Mouse (Mus musculus): ENCODE results near the gene Elovl1. TPM values are rescaled to one million over a fixed set of nuclear protein-coding genes. Genes with fewer than 3 reads are reported as not detected.

Elovl1 gene
- polyA plus RNA-seq, 1 experiment from 2014 or later, result 47.0 TPM

DNA sequence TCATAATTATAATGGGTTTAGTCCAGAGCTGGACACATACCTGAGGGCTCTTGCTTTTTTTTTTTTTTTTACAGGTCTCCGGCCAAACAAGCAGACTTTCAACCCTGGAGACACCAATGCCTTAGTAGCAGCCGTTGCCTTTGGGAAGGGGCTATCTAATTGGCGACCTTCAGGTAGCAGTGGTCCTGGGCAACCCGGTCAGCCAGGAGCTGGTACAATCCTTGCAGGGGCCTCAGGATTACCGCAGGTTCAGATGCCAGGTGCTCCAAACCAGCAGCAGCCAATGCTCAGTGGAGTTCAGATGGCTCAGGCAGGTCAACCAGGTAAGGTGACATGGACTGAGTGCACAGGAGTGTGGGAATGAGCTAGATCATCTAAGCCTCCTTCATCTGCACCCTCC, 14.3 kb upstream of the Elovl1 start:
- Histone ChIP-seq H3K9me3 (replicated peaks) (no peaks in the 10 kb centered on the region), H3K36me3 (peaks cover 79% of the 10 kb centered on the region), H3K4me3 (no peak overlapping the region), H3K27ac (replicated peaks) (no peak overlapping the region), H3K27me3 (ENCODE audit: low read depth, poor library complexity, severe bottlenecking) (no peaks in the 10 kb centered on the region), H3K4me1 (peaks cover 13% of the 10 kb centered on the region)
- DNase-seq (ENCODE audit: low spot score), result no peak
- 93% methylated on average over 5 of the region's 5 CpGs for WGBS

DNA sequence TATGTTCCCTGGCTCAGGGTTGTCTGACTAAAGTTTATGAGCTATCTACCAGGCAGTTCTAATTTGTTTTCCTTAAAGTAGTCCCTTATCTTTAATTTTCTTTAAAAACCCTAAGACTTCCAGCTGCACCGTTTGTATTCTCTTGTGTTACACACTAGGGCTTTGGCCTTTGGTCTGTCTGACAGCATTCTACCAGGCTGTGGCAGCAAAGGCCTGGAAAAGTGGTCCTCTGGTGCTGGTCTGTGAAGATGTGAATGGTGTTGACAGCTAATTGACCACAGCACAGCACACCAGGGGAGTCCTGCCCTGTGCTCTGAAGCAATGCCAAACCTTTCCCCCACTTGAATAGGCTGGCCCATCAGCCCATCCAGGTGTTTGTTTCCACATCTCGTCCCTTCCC, 12.1 kb upstream of the Elovl1 start:
- H3K9me3 ChIP-seq (replicated peaks), result no peaks in the 10 kb centered on the region

DNA sequence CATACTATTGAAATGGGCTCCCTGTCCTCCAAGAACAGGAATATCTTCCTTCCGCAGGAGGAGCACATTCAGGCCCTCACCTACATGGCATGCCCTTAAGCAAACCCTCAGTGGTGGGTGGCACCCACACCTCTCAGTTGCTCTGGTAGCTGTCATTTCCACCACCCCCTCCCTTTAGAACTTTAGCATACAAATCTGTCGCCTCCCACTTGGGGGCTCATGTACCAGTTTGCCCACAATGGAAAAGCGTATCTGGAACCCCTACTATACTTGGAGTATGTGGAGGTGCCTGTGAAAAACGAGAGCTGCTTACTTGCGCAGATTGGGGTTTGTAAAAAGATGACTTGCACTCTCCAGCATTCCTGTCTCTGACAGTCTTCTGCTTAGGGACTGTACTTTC, 11.6 kb upstream of the Elovl1 start:
- Histone ChIP-seq H3K27ac (replicated peaks) (no peak overlapping the region), H3K4me1 (no peaks in the 10 kb centered on the region), H3K36me3 (peaks cover 99% of the 10 kb centered on the region)

More for the DNA sequence above, 12.1 kb upstream of the Elovl1 start:
- no peak for DNase-seq (ENCODE audit: low spot score)
- H3K27ac ChIP-seq (replicated peaks), result no peak overlapping the region
- H3K4me3 ChIP-seq, result no peak overlapping the region
- 88% methylated on average over 2 of the region's 2 CpGs for WGBS
- peaks cover 99% of the 10 kb centered on the region for H3K36me3 ChIP-seq
- H3K4me1 ChIP-seq, result no peaks in the 10 kb centered on the region
- no peaks in the 10 kb centered on the region for H3K27me3 ChIP-seq (ENCODE audit: low read depth, poor library complexity, severe bottlenecking)

GRCm38 (mm10) chr4:118417112-118417797, 10.6 kb upstream of the Elovl1 start:
- no peaks in the 10 kb centered on the region for H3K4me1 ChIP-seq
- no peak overlapping the region for H3K27ac ChIP-seq (replicated peaks)
- H3K9me3 ChIP-seq (replicated peaks), result no peaks in the 10 kb centered on the region
- H3K27me3 ChIP-seq (ENCODE audit: low read depth, poor library complexity, severe bottlenecking), result no peaks in the 10 kb centered on the region
- no peak overlapping the region for H3K4me3 ChIP-seq
- peaks cover 98% of the 10 kb centered on the region for H3K36me3 ChIP-seq
- WGBS, result 90% methylated on average over 13 of the region's 13 CpGs
- DNase-seq (ENCODE audit: low spot score), result no peak

More for the DNA sequence above, 11.6 kb upstream of the Elovl1 start:
- no peak overlapping the region for H3K4me3 ChIP-seq
- no peaks in the 10 kb centered on the region for H3K9me3 ChIP-seq (replicated peaks)
- WGBS, result 93% methylated on average over 5 of the region's 5 CpGs
- no peak for DNase-seq (ENCODE audit: low spot score)
- H3K27me3 ChIP-seq (ENCODE audit: low read depth, poor library complexity, severe bottlenecking), result no peaks in the 10 kb centered on the region

- Histone ChIP-seq H3K9me3 (replicated peaks) (no peaks in the 10 kb centered on the region), H3K36me3 (peaks cover 71% of the 10 kb centered on the region), H3K27me3 (ENCODE audit: low read depth, poor library complexity, severe bottlenecking) (no peaks in the 10 kb centered on the region), H3K27ac (replicated peaks) (no peak overlapping the region), H3K4me3 (no peak overlapping the region), H3K4me1 (no peaks in the 10 kb centered on the region)
- no peak for DNase-seq (ENCODE audit: low spot score)
- 89% methylated on average over 3 of the region's 3 CpGs for WGBS
Measured at GRCm38 (mm10) chr4:118421384-118421783, 6.5 kb upstream of the Elovl1 start.

DNA sequence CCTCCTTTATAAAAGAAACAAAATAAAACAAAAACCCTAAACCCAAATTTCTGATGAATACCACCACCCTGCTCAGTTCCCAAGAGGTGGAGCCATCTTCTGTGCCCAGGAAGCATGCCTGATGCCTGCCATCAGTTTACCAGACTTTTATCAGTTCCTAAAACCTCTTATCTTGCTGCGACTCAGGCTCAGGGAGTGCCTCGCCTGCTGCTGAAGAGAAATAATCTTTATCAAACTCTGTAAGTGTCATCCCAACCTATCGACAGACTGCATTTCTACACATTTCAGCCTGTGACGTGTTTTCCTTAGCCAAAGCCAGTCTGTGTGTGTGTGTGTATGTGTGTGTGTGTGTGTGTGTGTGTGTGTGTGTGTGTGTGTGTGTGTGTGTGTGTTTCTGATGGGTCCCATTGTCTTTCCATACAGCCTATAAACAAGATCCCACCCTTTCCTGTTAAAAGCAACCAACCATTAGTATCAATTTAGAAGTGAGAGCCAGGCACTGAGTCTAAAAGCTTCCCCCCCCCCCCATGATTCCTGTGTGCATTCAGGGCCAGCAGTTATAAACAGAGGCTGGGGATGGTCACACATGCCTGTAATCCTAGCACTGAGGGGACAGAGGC, 3.2 kb upstream of the Elovl1 start:
- Histone ChIP-seq H3K36me3 (peaks cover 41% of the 10 kb centered on the region), H3K27me3 (ENCODE audit: low read depth, poor library complexity, severe bottlenecking) (no peaks in the 10 kb centered on the region), H3K4me3 (no peak overlapping the region), H3K4me1 (peaks cover 28% of the 10 kb centered on the region), H3K27ac (replicated peaks) (no peak overlapping the region), H3K9me3 (replicated peaks) (no peaks in the 10 kb centered on the region)
- WGBS, result 81% methylated on average over 4 of the region's 4 CpGs
- DNase-seq (ENCODE audit: low spot score), result no peak

GRCm38 (mm10) chr4:118425374-118425773, 2.5 kb upstream of the Elovl1 start:
- Histone ChIP-seq H3K27ac (replicated peaks) (no peak overlapping the region), H3K4me3 (no peak overlapping the region), H3K27me3 (ENCODE audit: low read depth, poor library complexity, severe bottlenecking) (no peaks in the 10 kb centered on the region), H3K36me3 (peaks cover 41% of the 10 kb centered on the region), H3K9me3 (replicated peaks) (no peaks in the 10 kb centered on the region), H3K4me1 (peaks cover 30% of the 10 kb centered on the region)
- no peak for DNase-seq (ENCODE audit: low spot score)
- 84% methylated on average over 1 of the region's 1 CpGs for WGBS

GRCm38 (mm10) chr4:118427415-118427767, 502 bp upstream of the Elovl1 start:
- WGBS, result 5% methylated on average over 5 of the region's 5 CpGs
- no peak for DNase-seq (ENCODE audit: low spot score)
- Histone ChIP-seq H3K36me3 (peaks cover 43% of the 10 kb centered on the region), H3K4me3 (peak overlapping the region; percentile 75), H3K9me3 (replicated peaks) (no peaks in the 10 kb centered on the region), H3K27me3 (ENCODE audit: low read depth, poor library complexity, severe bottlenecking) (no peaks in the 10 kb centered on the region), H3K27ac (replicated peaks) (peak overlapping the region; percentile 91), H3K4me1 (peaks cover 35% of the 10 kb centered on the region)

DNA sequence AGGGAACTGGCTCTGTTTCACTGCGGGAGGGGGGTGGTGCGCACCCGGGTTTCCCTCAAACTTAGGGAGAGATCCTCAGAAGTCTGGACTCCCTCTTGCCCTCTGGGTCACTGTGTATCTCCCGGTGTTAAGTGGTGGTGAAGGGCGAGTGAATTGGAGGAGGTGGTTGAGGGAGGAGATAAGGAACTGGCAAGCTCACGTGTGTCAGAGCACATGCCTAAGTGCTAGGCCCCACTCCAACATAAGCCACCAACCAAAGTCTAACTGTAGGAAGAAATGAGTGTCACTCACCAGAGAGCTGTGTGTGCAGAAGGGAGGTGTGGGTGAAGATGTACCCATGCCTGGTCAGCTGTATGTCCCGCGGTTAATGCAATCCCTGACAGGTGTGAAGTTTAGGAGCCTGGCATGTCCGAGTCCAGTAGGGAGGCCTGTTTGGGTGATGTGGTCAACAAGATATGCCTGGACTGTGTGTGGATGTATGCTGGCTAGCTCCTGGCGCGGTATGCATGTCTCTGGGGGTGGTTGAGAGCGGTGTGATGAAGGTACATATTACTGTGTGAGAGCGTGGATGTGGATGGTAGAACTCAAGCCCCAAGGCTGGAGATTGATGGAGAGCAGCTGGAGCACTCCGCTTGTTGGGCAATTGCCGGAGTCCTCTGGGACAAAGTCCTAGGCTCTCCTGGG, 780 bp downstream of the Elovl1 start:
- WGBS, result 56% methylated on average over 15 of the region's 15 CpGs
- Histone ChIP-seq H3K36me3 (peaks cover 46% of the 10 kb centered on the region), H3K27ac (replicated peaks) (peak overlapping the region; percentile 91), H3K27me3 (ENCODE audit: low read depth, poor library complexity, severe bottlenecking) (no peaks in the 10 kb centered on the region), H3K9me3 (replicated peaks) (no peaks in the 10 kb centered on the region), H3K4me3 (peak overlapping the region; percentile 75), H3K4me1 (peaks cover 46% of the 10 kb centered on the region)
- DNase-seq (ENCODE audit: low spot score), result no peak

GRCm38 (mm10) chr4:118429215-118429895, 1.5 kb downstream of the Elovl1 start:
- no peak for DNase-seq (ENCODE audit: low spot score)
- no peaks in the 10 kb centered on the region for H3K9me3 ChIP-seq (replicated peaks)
- H3K4me1 ChIP-seq, result peaks cover 53% of the 10 kb centered on the region
- H3K36me3 ChIP-seq, result peaks cover 49% of the 10 kb centered on the region
- WGBS, result 57% methylated on average over 7 of the region's 7 CpGs
- no peak overlapping the region for H3K27ac ChIP-seq (replicated peaks)
- peak overlapping the region; percentile 75 for H3K4me3 ChIP-seq
- no peaks in the 10 kb centered on the region for H3K27me3 ChIP-seq (ENCODE audit: low read depth, poor library complexity, severe bottlenecking)

- Histone ChIP-seq H3K4me3 (0 out of 2 replicates have a peak overlapping the region, but pooled peaks have one; percentile 9), H3K27ac (replicated peaks) (no peak overlapping the region), H3K4me1 (peaks cover 72% of the 10 kb centered on the region), H3K36me3 (peaks cover 68% of the 10 kb centered on the region), H3K9me3 (replicated peaks) (no peaks in the 10 kb centered on the region), H3K27me3 (ENCODE audit: low read depth, poor library complexity, severe bottlenecking) (no peaks in the 10 kb centered on the region)
- 66% methylated on average over 8 of the region's 8 CpGs for WGBS
- no peak for DNase-seq (ENCODE audit: low spot score)
Measured at GRCm38 (mm10) chr4:118432332-118432731, 4.4 kb downstream of the Elovl1 start.

DNA sequence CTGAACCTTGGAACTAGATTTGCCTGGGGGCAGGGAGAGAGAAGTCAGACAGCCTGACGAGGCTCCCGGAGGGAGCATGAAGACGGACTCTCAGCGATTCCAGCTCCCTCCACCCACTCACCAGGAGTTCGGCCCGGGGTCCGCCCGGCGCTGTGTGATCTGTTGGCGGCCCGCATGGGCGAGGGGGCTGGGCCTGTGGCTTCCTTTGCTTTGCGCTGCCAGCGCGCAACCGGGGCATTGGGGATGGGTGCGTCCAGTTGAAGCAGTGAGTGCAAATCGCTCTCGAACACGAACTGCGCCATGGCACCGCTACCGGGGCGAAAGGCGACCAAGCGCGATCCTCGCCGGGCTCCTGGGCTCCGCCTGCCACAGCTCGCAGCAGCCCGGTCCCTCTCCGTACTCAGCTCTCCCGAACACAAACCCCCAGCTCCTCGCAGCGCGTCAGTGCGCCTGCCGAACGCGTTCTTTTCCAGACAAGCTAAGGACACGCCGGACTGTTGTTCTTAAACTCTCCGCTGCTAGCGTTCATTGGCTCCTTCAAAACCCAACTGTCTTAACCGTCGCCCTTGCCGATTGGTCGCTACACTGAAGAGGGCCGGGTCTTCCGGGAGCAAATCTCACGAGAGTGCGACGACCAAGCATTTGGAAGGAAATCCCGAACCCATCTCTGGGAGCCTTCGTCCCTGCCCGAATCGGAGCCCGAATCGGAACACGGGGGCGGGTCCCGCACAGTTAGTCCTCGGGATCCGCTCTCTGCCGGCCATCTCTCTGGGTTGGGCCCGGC, 9.1 kb downstream of the Elovl1 start, which contains the start of gene Cdc20:
Cdc20 (minus strand) TSS at position 533 of the 784 bp plus-strand sequence.
- Histone ChIP-seq H3K27ac (replicated peaks) (peak within 1 kb of the TSS; percentile 95), H3K4me1 (peaks cover 53% of the 10 kb centered on the region), H3K9me3 (replicated peaks) (no peaks in the 10 kb centered on the region), H3K27me3 (ENCODE audit: low read depth, poor library complexity, severe bottlenecking) (no peaks in the 10 kb centered on the region), H3K4me3 (peak within 1 kb of the TSS; percentile 97), H3K36me3 (peaks cover 42% of the 10 kb centered on the region)
- DNase-seq (ENCODE audit: low spot score), result peak; percentile 95
- WGBS, result under 1% methylated on average over 67 of the region's 67 CpGs
